9 mouse cellular contexts compared by ENCODE assay signal in genomic region chr13:51602764-51603163, GRCm38 (mm10). TPM values are rescaled to one million over a fixed set of nuclear protein-coding genes. Genes with fewer than 3 reads are reported as not detected.
DNase-seq lines count a peak whose midpoint lies in the region; ATAC-seq lines count a peak whose summit lies in the region.
"Had no signal": no experiment of that assay in that cellular context is flagged by ENCODE, and none has a peak within 500 bp of the region (broad histone marks: within the 10 kb centered on the region; RNA-seq: fewer than 3 reads in every experiment).

No protein-coding gene starts in this region.

- H3K9ac ChIP-seq in hindbrain, embryonic 16.5 days (ENCODE audit: low read depth, low read length) = no peak overlapping the region
- no peak overlapping the region for H3K9ac ChIP-seq in neural tube, embryonic 13.5 days

- peak; percentile 12; the same call in 1 of the 2 replicates for ATAC-seq in hindbrain, embryonic 16.5 days
- no peak for ATAC-seq in neural tube, embryonic 13.5 days (ENCODE audit: low read depth)

- H3K36me3 ChIP-seq in hindbrain, embryonic 16.5 days (ENCODE audit: control insufficient read depth, insufficient read depth, low read length) = no peaks in the 10 kb centered on the region
- no peaks in the 10 kb centered on the region for H3K36me3 ChIP-seq in neural tube, embryonic 13.5 days

- peak overlapping the region; percentile 63 for H3K4me2 ChIP-seq in hindbrain, embryonic 16.5 days (ENCODE audit: low read length)
- H3K4me2 ChIP-seq in neural tube, embryonic 13.5 days = peak overlapping the region; percentile 49

- H3K9me3 ChIP-seq in hindbrain, embryonic 16.5 days (ENCODE audit: control insufficient read depth, low read length) = no peaks in the 10 kb centered on the region
- no peaks in the 10 kb centered on the region for H3K9me3 ChIP-seq in neural tube, embryonic 13.5 days

- DNase-seq in embryo, embryonic 10.5 days (ENCODE audit: low spot score) = peak; percentile 9
- DNase-seq in embryo, embryonic 11 days = no peak
- DNase-seq in kidney, postnatal 36 days = peak; percentile 6 to 8
- no peak for DNase-seq in kidney, postnatal 10 days
- no peak for DNase-seq in testis, postnatal 14 days (ENCODE audit: low spot score)
- DNase-seq in T-cell, adult 2 months (ENCODE audit: low spot score) = no peak
- DNase-seq: adrenal gland, postnatal 25 days had no signal

- no peak overlapping the region for H3K27ac ChIP-seq in hindbrain, embryonic 16.5 days (ENCODE audit: low read depth, low read length)
- no peak overlapping the region for H3K27ac ChIP-seq in neural tube, embryonic 13.5 days (replicated peaks)

- 61% methylated on average over 8 of the region's 8 CpGs for WGBS in hindbrain, embryonic 16.5 days
- 57% methylated on average over 8 of the region's 8 CpGs for WGBS in neural tube, embryonic 13.5 days

- no peaks in the 10 kb centered on the region for H3K27me3 ChIP-seq in hindbrain, embryonic 16.5 days (replicated peaks; ENCODE audit: control insufficient read depth, insufficient read depth, low read length)
- H3K27me3 ChIP-seq in neural tube, embryonic 13.5 days = no peaks in the 10 kb centered on the region

- no peak overlapping the region for H3K4me3 ChIP-seq in hindbrain, embryonic 16.5 days (ENCODE audit: low read length)
- H3K4me3 ChIP-seq in neural tube, embryonic 13.5 days = no peak overlapping the region

- peaks cover 11% of the 10 kb centered on the region for H3K4me1 ChIP-seq in hindbrain, embryonic 16.5 days (ENCODE audit: control insufficient read depth, insufficient read depth, low read depth, low read length)
- H3K4me1 ChIP-seq in neural tube, embryonic 13.5 days (replicated peaks) = peaks cover 12% of the 10 kb centered on the region

RNA-seq across cellular contexts. Expression of gene Shc3, which starts 33.5 kb away (rescaled TPM):
- polyA plus RNA-seq in hindbrain, embryonic 16.5 days (2015; fragmentation: Nextera tagmentation; extraction: Ambion mirVana) = 4.4 and 6.9 TPM in 2 replicates
- polyA plus RNA-seq in neural tube, embryonic 13.5 days (2015; fragmentation: Nextera tagmentation; extraction: Ambion mirVana) = 3.4 and 4.4 TPM in 2 replicates

RNA-seq across cellular contexts. Expression of gene Cks2, which starts 42.3 kb away (rescaled TPM):
- polyA plus RNA-seq in hindbrain, embryonic 16.5 days (2015; fragmentation: Nextera tagmentation; extraction: Ambion mirVana) = 49.7 and 50.1 TPM in 2 replicates
- 62.6 and 81.4 TPM in 2 replicates for polyA plus RNA-seq in neural tube, embryonic 13.5 days (2015; fragmentation: Nextera tagmentation; extraction: Ambion mirVana)

RNA-seq across cellular contexts. Expression of gene Secisbp2, which starts 48.7 kb away (rescaled TPM):
- 27.4 and 28.6 TPM in 2 replicates for polyA plus RNA-seq in hindbrain, embryonic 16.5 days (2015; fragmentation: Nextera tagmentation; extraction: Ambion mirVana)
- 30.4 and 38.1 TPM in 2 replicates for polyA plus RNA-seq in neural tube, embryonic 13.5 days (2015; fragmentation: Nextera tagmentation; extraction: Ambion mirVana)

Comparison
In these comparisons a context has a peak if more than half of its experiments do, and no peak if none do; other contexts are left out.
1. DNase-seq: peak in embryo, embryonic 10.5 days (single experiment) and kidney, postnatal 36 days (2 of 2); none in embryo, embryonic 11 days (single experiment), kidney, postnatal 10 days (single experiment), testis, postnatal 14 days (single experiment) and T-cell, adult 2 months (single experiment).